Mouse (Mus musculus) adrenal gland, adult 8-10 months (tissue): Measurements from ENCODE around the gene Sh3bgrl2. TPM values are rescaled to one million over a fixed set of nuclear protein-coding genes. Genes with fewer than 3 reads are reported as not detected.

Experiments used
- DNase-seq: peaks from one replicate; pipeline ENCODE4 v3.0.0; 2022
- total RNA-seq, 4 experiments: library from RNA; stranded (reverse); gene quantifications; 2 replicates each; pipeline ENCODE4 v1.2.4; 2022

Sh3bgrl2 gene
- total RNA-seq, 4 experiments from 2014 or later = 13.6 to 21.7 (median 16.8) TPM

GRCm38 (mm10) chr9:83560670-83561069 lies 12.5 kb downstream of the Sh3bgrl2 start:
- no peak for DNase-seq

- no peak for DNase-seq
Measured at GRCm38 (mm10) chr9:83562889-83563288, 14.8 kb downstream of the Sh3bgrl2 start.

GRCm38 (mm10) chr9:83563808-83564549 lies 15.9 kb downstream of the Sh3bgrl2 start:
- no peak for DNase-seq

- no peak for DNase-seq
Measured at GRCm38 (mm10) chr9:83564934-83565652, 17.0 kb downstream of the Sh3bgrl2 start.

GRCm38 (mm10) chr9:83566141-83566540 lies 18.0 kb downstream of the Sh3bgrl2 start:
- DNase-seq = no peak

- DNase-seq = no peak
Measured at GRCm38 (mm10) chr9:83568125-83568524, 20.0 kb downstream of the Sh3bgrl2 start.

- DNase-seq = no peak
Measured at GRCm38 (mm10) chr9:83568937-83569336, 20.8 kb downstream of the Sh3bgrl2 start.

GRCm38 (mm10) chr9:83569898-83570297 lies 21.8 kb downstream of the Sh3bgrl2 start:
- no peak for DNase-seq

GRCm38 (mm10) chr9:83571315-83571714 lies 23.2 kb downstream of the Sh3bgrl2 start:
- DNase-seq = no peak

GRCm38 (mm10) chr9:83572326-83572725 lies 24.2 kb downstream of the Sh3bgrl2 start:
- no peak for DNase-seq

GRCm38 (mm10) chr9:83572870-83573269 lies 24.7 kb downstream of the Sh3bgrl2 start:
- no peak for DNase-seq

- DNase-seq = no peak
Measured at GRCm38 (mm10) chr9:83573588-83573987, 25.5 kb downstream of the Sh3bgrl2 start.

GRCm38 (mm10) chr9:83575403-83575802 lies 27.3 kb downstream of the Sh3bgrl2 start:
- DNase-seq = no peak

- no peak for DNase-seq
Measured at GRCm38 (mm10) chr9:83576018-83576688, 28.0 kb downstream of the Sh3bgrl2 start.

GRCm38 (mm10) chr9:83576689-83577057 lies 28.5 kb downstream of the Sh3bgrl2 start:
- DNase-seq = no peak

- no peak for DNase-seq
Measured at GRCm38 (mm10) chr9:83577260-83577659, 29.1 kb downstream of the Sh3bgrl2 start.

GRCm38 (mm10) chr9:83579049-83579448 lies 30.9 kb downstream of the Sh3bgrl2 start:
- no peak for DNase-seq

GRCm38 (mm10) chr9:83582748-83583147 lies 34.6 kb downstream of the Sh3bgrl2 start:
- no peak for DNase-seq

- peak; percentile 63 for DNase-seq
Measured at GRCm38 (mm10) chr9:83586316-83587050, 38.4 kb downstream of the Sh3bgrl2 start.

GRCm38 (mm10) chr9:83587116-83587515 lies 39.0 kb downstream of the Sh3bgrl2 start:
- DNase-seq = no peak

GRCm38 (mm10) chr9:83589063-83589462 lies 40.9 kb downstream of the Sh3bgrl2 start:
- no peak for DNase-seq

- no peak for DNase-seq
Measured at GRCm38 (mm10) chr9:83589680-83590467, 41.7 kb downstream of the Sh3bgrl2 start.
